Mouse (Mus musculus) forebrain, embryonic 12.5 days (tissue): ENCODE data around the gene Fap. TPM values are rescaled to one million over a fixed set of nuclear protein-coding genes. Genes with fewer than 3 reads are reported as not detected.

ENCODE experiments used
- ATAC-seq: fragments of 200-750 bp; cut with Nextera tagmentation; 2 replicates; pipeline ENCODE4 v1.8.0; 2017; ENCODE audit warnings: moderate TSS enrichment; ENCODE audit not compliant: low FRiP score
- H3K27ac ChIP-seq: fragments of 300-500 bp; sonication (generic); 2 replicates; pipeline ENCODE4 v1.5.1; 2016; ENCODE audit warnings: mild to moderate bottlenecking
- H3K27me3 ChIP-seq: fragments of 300-500 bp; sonication (generic); 2 replicates; pipeline ENCODE4 v1.6.1; 2016; ENCODE audit warnings: mild to moderate bottlenecking
- H3K36me3 ChIP-seq: fragments of 300-500 bp; sonication (generic); replicated peaks from 2 replicates; pipeline ENCODE4 v1.6.1; 2016; ENCODE audit warnings: mild to moderate bottlenecking
- H3K4me1 ChIP-seq: fragments of 300-500 bp; sonication (generic); 2 replicates; pipeline ENCODE4 v1.6.1; 2016
- H3K4me2 ChIP-seq: fragments of 300-500 bp; sonication (generic); 2 replicates; pipeline ENCODE4 v1.6.1; 2016; ENCODE audit warnings: mild to moderate bottlenecking, moderate library complexity
- H3K4me3 ChIP-seq: fragments of 300-500 bp; sonication (generic); replicated peaks from 2 replicates; pipeline ENCODE4 v1.5.1; 2016; ENCODE audit warnings: mild to moderate bottlenecking
- H3K9ac ChIP-seq: fragments of 300-500 bp; sonication (generic); 2 replicates; pipeline ENCODE4 v1.6.1; 2016; ENCODE audit warnings: mild to moderate bottlenecking
- H3K9me3 ChIP-seq: fragments of 300-500 bp; sonication (generic); 2 replicates; pipeline ENCODE4 v1.6.1; 2016
- WGBS: fragments of 180-500 bp; shearing (Covaris S2); methylation state at CpG from one replicate; pipeline ENCODE4 v1.1.7; 2016; 5-methylcytosine and 5-hydroxymethylcytosine counted together
- polyA plus RNA-seq: library from polyadenylated mRNA; unstranded; fragments of >200 nt; fragmentation: Nextera tagmentation; extraction: Ambion mirVana; gene quantifications from 2 replicates; pipeline ENCODE4 v1.2.1, GENCODE M21; 2016

The Fap gene
- polyA plus RNA-seq, 1 experiment from 2014 or later = 1.6 TPM

DNA sequence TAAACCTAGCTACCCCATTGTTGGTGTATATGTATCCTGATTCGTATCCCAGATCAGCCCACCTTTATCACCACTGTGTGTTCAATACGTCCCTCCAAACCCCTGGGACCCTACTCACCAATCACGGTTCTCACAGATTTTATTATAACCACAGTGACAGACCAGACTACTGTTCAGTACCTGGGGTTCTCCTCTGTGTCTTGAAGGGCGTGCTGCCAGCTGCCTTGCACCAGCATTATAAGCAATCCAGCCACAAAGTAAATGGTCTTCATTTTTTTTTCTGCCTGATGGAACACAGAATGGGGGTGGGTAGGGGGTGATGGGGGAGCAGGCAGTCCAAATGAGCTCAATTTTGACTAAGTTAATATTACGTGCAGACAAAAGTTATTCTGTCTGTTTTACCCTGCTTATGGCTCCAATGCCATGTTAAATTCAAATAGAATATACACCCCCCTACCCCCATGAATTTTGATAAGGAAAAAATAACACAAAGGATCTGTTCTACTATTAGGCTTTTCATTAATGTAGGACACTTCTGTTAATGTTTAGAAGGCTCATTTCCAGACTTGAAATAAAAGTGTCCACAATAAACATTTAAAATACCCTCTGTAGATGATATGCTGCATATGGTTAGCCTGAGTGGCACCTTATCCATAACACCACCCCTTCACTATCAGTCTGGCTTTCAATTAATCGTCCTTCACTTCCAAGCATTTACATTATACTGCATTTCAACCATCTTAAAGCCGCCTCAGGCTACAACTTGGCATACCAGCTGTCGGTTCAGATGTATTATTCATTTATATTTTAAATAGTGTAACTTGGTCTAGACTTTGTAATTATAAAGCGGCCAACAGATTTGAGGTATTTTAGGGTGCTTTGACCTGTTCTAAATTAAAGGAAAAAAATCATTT lies 93.3 kb downstream of the Fap start:
- Histone ChIP-seq H3K9ac (no peak overlapping the region), H3K27ac (no peak overlapping the region), H3K4me3 (no peak overlapping the region), H3K4me2 (no peak overlapping the region), H3K27me3 (no peaks in the 10 kb centered on the region), H3K36me3 (no peaks in the 10 kb centered on the region), H3K9me3 (no peaks in the 10 kb centered on the region), H3K4me1 (no peaks in the 10 kb centered on the region)
- no peak for ATAC-seq
- WGBS = 79% methylated on average over 9 of the region's 9 CpGs

DNA sequence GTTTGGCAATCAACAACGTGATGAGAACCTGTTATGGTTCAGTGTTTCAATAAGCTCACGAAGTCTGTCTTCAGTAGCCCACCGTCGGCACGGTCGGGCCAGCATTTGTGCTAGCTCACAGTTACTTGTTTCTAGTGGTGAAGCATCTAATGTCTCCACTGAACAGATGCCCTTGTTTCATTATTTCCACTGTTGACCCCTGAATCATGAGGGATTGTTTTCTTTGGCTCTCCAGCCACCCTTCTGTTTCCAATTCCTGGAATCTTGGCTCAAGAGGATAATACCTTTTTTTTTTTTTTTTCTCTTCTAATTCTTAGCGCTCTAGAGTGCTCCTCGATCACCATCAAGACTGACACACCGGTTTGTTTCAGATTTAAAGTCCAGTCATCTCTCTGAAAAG lies 104.3 kb downstream of the Fap start:
- no peaks in the 10 kb centered on the region for H3K27me3 ChIP-seq
- no peak overlapping the region for H3K4me2 ChIP-seq
- no peaks in the 10 kb centered on the region for H3K36me3 ChIP-seq
- H3K4me3 ChIP-seq = no peak overlapping the region
- WGBS = 77% methylated on average over 9 of the region's 9 CpGs
- H3K27ac ChIP-seq = no peak overlapping the region
- no peaks in the 10 kb centered on the region for H3K9me3 ChIP-seq
- ATAC-seq = no peak
- H3K9ac ChIP-seq = no peak overlapping the region
- no peaks in the 10 kb centered on the region for H3K4me1 ChIP-seq

DNA sequence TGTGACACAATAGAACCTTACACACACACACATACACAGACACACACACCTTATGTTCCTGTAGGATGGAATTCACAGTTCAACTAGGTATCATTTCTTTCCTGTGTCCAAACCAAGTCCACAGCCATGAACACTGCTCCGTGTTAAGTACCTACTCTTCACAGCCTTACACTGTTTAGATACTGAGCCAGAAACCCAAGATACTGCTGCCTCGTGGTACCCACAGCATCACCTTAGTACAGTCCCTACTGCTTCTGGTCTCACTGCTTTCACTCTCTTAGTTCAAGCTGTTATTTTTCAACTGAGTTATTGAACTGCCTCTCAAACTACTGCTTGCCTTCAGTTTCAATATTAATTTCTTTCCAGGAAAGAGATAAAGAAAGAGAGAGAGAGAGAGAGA lies 110.6 kb downstream of the Fap start:
- WGBS = 85% methylated on average over 2 of the region's 2 CpGs
- Histone ChIP-seq H3K9me3 (no peaks in the 10 kb centered on the region), H3K27ac (no peak overlapping the region), H3K4me1 (no peaks in the 10 kb centered on the region; the same call in 1 of the 2 replicates), H3K9ac (no peak overlapping the region), H3K4me2 (no peak overlapping the region), H3K36me3 (no peaks in the 10 kb centered on the region), H3K27me3 (0 out of 2 replicates have a peak, but pooled peaks cover 5% of the 10 kb centered on the region), H3K4me3 (no peak overlapping the region)
- no peak for ATAC-seq

DNA sequence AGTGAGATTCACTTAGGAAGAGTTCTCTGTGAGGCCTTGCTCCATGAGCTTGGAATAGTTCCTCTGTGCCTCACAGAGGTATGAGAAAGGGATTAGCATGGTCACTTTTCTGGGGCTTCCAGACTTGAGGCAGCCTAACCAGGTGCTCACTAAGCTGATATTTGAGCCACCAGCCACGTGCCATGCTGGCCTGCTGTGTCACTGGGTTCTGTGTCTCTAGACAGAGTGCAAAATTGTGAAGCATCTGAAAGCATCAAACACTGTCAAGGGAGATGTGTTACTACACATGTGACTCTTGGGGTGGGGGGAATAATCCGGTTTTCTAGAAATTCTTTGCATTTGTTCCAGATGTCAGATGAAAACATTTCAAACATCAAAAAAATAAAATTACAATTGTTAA lies 111.7 kb downstream of the Fap start:
- no peaks in the 10 kb centered on the region for H3K36me3 ChIP-seq
- H3K27me3 ChIP-seq = 0 out of 2 replicates have a peak, but pooled peaks cover 5% of the 10 kb centered on the region
- H3K9me3 ChIP-seq = no peaks in the 10 kb centered on the region
- no peak overlapping the region for H3K9ac ChIP-seq
- no peaks in the 10 kb centered on the region; the same call in 1 of the 2 replicates for H3K4me1 ChIP-seq
- no peak overlapping the region for H3K4me3 ChIP-seq
- 77% methylated on average over 2 of the region's 2 CpGs for WGBS
- no peak overlapping the region for H3K4me2 ChIP-seq
- no peak for ATAC-seq
- no peak overlapping the region for H3K27ac ChIP-seq

DNA sequence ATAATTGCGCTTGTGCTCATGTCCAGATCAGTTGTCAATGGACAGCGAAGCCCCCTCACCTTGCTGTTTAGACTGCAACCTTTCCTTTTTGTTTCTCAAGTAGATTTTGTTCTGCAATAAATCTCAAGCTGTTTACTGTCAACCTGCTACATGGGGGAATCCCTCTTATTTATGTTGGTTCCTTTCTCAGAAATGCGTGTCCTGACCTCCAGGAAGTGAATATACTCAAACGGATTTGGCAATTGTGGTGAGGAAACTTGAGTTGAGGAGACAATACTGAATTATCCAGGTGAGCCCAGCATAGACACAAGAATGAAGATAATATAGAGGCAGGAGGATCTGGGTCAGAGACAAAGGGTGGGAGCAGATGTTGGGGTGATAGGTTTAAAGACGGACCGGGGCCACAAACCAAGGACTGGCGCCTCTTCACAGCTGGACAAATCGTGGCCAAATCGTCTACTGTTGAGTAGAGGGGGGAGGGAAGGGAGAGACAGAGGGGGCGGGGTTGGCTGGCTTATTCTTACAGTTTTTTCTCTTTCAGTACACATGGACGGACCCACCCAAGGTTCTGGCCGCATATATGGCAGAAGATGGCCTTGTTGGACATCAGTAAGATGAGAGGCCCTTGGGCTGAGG lies 112.9 kb downstream of the Fap start:
- Histone ChIP-seq H3K9me3 (no peaks in the 10 kb centered on the region), H3K27me3 (0 out of 2 replicates have a peak, but pooled peaks cover 5% of the 10 kb centered on the region), H3K4me2 (no peak overlapping the region), H3K4me1 (no peaks in the 10 kb centered on the region; the same call in 1 of the 2 replicates), H3K9ac (no peak overlapping the region), H3K27ac (0 out of 2 replicates have a peak overlapping the region, but pooled peaks have one; percentile 8), H3K4me3 (no peak overlapping the region), H3K36me3 (no peaks in the 10 kb centered on the region)
- 86% methylated on average over 12 of the region's 12 CpGs for WGBS
- no peak for ATAC-seq

DNA sequence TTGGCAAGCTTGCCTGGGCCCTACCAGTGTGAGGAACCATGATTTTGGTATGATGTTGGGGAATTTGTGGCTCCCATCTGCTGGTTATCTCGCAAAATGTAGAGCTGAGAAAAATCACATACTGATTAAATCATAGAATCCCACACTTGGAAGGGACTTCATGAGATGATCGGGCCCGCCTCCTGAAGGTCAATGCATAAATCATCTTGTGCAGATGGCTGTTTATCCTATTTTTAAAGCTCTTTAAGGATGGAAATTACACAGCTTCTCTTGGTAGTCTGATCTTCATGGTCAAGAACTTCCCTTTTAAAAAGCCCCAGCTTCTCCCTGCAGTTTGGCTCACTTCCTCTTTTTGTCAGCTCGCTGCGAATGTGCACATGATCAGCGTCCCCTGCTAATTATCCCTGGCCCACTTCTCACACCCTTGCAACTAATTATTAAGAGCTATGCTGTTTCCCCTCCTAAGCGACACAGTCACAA lies 113.6 kb downstream of the Fap start:
- WGBS = 68% methylated on average over 7 of the region's 7 CpGs
- H3K27ac ChIP-seq = no peak overlapping the region
- H3K4me3 ChIP-seq = no peak overlapping the region
- H3K36me3 ChIP-seq = no peaks in the 10 kb centered on the region
- H3K4me1 ChIP-seq = no peaks in the 10 kb centered on the region; the same call in 1 of the 2 replicates
- H3K4me2 ChIP-seq = no peak overlapping the region
- no peaks in the 10 kb centered on the region for H3K9me3 ChIP-seq
- peak; percentile 39; the same call in 1 of the 2 replicates for ATAC-seq
- no peak overlapping the region for H3K9ac ChIP-seq
- 0 out of 2 replicates have a peak, but pooled peaks cover 5% of the 10 kb centered on the region for H3K27me3 ChIP-seq

DNA sequence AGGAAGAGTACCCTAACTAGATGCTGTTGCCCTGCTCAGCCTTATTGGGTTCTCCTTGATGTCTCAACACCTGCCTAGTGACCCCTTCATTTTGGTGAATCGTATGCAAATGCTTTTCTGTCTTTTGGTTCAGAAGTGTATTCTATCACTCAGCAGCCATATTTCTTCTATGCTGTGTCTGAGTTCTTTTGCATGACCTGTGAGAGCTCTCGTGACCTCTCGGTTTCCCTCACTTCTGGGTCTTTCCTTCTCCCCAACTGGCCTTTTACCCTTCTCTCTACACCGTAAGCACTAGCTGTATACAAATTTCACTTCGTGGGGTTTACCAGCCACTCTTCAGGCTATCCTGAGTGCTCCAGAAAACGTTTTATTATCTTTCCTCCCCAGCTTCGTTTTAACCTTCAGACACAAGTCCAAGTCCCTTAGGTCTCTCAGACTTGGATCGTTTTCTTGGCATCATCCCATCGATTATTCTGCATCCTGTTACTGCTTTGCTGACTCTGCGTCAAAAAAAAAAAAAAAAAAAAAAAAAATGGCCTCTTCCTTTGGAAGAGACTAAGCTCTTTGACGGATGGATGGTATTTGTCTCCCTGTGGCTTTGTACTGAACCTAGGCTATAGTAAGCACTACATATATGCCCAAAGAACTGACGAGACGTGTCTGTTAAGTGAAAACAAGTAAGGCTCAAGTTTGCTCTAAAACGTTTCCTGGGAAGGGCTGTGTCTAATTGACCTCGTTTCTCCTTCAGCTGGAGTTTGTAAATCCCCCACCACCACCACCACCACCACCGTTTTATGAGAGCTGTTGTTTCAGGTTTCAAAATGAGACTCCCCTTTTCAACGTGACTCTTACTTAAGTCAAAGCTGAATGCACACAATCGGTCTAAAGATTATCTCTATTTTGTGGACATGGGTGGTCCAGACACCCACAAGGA lies 114.4 kb downstream of the Fap start:
- Histone ChIP-seq H3K27me3 (0 out of 2 replicates have a peak, but pooled peaks cover 5% of the 10 kb centered on the region), H3K4me3 (no peak overlapping the region), H3K36me3 (no peaks in the 10 kb centered on the region), H3K4me1 (no peaks in the 10 kb centered on the region; the same call in 1 of the 2 replicates), H3K27ac (no peak overlapping the region), H3K9me3 (no peaks in the 10 kb centered on the region), H3K4me2 (no peak overlapping the region), H3K9ac (no peak overlapping the region)
- no peak for ATAC-seq
- WGBS = 71% methylated on average over 18 of the region's 18 CpGs

DNA sequence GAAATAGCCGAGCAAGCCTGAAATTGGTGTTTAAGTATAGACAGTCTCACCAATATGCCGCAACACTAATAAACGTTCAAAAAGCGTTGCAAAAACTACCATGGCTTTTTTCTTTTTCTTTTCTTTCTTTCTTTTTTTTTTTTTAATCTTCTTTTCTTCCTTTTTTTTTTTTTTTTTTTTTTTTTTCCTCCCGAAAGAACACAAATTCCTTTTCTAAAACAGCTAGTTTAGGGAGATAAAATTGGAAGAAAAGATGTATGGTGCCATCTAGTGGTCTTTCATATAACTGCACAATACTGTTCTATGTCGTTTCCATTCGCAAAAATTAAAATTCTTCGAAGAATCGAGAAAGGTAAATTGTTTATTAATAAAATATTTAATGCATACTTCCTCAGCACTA lies 115.8 kb downstream of the Fap start:
- H3K4me2 ChIP-seq = no peak overlapping the region
- 0 out of 2 replicates have a peak, but pooled peaks cover 5% of the 10 kb centered on the region for H3K27me3 ChIP-seq
- no peak overlapping the region for H3K9ac ChIP-seq
- no peaks in the 10 kb centered on the region; the same call in 1 of the 2 replicates for H3K4me1 ChIP-seq
- no peaks in the 10 kb centered on the region for H3K36me3 ChIP-seq
- ATAC-seq = no peak
- H3K27ac ChIP-seq = no peak overlapping the region
- H3K4me3 ChIP-seq = no peak overlapping the region
- 41% methylated on average over 9 of the region's 9 CpGs for WGBS
- H3K9me3 ChIP-seq = no peaks in the 10 kb centered on the region

DNA sequence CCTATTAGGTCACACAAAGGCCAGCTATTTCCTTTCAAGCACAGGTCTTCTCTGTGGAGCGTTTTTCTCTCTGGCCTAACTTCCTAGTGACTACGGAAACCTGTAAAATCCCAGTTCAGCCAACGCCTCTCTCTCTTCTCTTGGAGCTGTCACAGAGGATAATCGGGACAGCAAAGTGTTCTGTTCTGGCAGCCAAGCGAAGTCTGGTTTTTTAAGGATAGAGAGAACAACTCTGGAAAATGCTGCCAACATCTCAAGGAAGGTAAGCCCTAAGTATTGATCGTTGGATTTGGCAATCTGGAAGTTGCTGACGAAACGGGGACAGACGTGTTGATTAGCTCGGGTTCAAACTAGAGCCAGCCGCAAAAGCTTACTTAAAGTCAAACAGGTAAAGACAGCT lies 118.9 kb downstream of the Fap start:
- Histone ChIP-seq H3K4me2 (no peak overlapping the region), H3K4me1 (no peaks in the 10 kb centered on the region; the same call in 1 of the 2 replicates), H3K9me3 (no peaks in the 10 kb centered on the region), H3K36me3 (no peaks in the 10 kb centered on the region), H3K9ac (no peak overlapping the region), H3K4me3 (no peak overlapping the region), H3K27me3 (0 out of 2 replicates have a peak, but pooled peaks cover 5% of the 10 kb centered on the region), H3K27ac (no peak overlapping the region)
- ATAC-seq = no peak
- WGBS = 90% methylated on average over 11 of the region's 11 CpGs

DNA sequence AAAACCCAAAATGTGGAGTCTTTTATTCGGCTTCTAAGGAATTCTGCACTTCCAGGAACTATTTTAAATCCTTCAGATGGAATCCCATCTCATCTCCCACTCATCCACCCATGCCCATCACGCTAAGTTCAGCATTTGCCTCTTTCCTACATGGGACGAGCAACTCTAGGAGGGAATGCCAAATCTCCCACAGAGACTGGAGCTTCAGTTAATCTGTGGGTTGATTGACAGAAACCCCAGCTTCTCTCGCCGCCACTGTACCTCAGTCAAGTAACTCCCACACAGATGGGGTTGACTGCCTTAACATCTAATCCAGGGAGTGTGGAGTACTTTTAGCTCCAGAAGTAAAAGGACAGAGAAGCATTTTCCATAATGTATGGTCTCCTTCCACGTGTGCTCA lies 119.8 kb downstream of the Fap start:
- H3K27ac ChIP-seq = no peak overlapping the region
- no peak overlapping the region for H3K9ac ChIP-seq
- 0 out of 2 replicates have a peak, but pooled peaks cover 2% of the 10 kb centered on the region for H3K27me3 ChIP-seq
- no peak for ATAC-seq
- WGBS = 78% methylated on average over 6 of the region's 6 CpGs
- no peaks in the 10 kb centered on the region for H3K36me3 ChIP-seq
- no peaks in the 10 kb centered on the region for H3K9me3 ChIP-seq
- H3K4me1 ChIP-seq = no peaks in the 10 kb centered on the region
- no peak overlapping the region for H3K4me2 ChIP-seq
- H3K4me3 ChIP-seq = no peak overlapping the region
